Mouse (Mus musculus) lung, postnatal 25 days (tissue): ENCODE measurements around the gene Adamts4.

Experiments used
- DNase-seq: peaks from one replicate; pipeline ENCODE4 v3.0.0; 2022; ENCODE audit warnings: low spot score

Gene Adamts4

DNA sequence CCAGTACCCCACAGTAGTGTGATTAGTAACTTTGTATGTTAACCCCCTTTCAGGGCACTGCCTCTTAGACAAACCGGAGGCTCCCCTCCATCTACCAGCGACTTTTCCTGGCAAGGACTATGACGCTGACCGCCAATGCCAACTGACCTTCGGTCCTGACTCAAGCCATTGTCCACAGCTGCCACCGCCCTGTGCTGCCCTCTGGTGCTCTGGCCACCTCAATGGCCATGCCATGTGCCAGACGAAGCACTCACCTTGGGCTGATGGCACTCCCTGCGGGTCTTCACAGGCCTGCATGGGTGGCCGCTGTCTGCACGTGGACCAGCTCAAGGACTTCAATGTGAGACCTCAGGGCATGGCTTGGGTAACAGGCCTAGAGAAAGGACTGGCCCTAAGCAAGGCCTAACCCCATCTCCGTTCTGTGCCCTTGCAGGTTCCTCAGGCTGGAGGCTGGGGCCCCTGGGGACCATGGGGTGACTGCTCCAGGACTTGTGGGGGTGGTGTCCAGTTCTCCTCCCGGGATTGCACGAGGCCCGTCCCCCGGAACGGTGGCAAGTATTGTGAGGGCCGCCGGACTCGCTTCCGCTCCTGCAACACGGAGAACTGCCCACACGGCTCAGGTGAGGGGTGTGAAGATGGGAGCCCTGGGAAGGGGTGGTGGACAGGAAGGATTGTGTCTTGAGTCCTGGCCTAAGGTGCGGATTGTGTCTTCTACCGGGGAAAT, 6.0 kb downstream of the Adamts4 start:
- DNase-seq = no peak

DNA sequence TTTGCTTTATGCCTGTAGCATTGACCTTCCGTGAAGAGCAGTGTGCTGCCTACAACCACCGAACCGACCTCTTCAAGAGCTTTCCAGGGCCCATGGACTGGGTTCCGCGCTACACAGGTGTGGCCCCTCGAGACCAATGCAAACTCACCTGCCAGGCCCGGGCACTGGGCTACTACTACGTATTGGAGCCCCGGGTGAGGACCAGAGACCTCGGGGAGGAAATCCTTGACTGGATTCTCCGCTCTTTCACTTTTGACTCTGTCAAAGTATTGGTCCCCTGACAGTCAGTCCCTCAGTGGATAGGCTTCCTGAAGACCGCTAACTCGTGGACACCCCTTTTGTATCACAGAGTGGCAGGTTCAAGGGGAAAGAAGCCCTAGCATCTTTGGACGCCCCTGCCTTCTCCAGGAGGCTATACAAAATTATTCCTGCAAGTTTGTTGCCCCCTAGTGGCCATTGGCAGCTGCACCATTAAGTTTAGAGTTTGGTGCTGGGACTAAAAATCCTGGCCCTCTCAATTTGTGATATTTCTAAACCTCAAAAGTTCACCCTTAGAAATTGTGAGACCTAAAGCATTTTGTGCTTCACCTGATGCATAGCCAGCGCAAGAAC, 6.8 kb downstream of the Adamts4 start:
- DNase-seq = peak; percentile 69

DNA sequence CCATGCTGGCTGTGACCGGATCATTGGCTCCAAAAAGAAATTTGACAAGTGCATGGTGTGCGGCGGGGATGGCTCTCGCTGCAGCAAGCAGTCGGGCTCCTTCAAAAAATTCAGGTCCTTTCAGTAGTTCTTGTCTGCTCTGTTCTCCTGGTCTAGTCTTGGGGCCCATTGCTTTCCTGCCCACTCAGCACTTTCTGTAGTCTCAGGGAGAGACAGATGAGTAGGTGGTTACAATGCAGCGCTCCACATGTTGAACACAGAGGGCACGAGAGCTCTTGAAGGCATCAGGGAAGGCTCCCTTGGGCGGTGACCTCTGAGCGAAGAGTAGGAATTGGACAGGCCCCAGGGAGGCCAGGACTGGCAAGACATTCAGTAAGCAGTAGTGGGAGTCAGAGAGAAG, 7.6 kb downstream of the Adamts4 start:
- DNase-seq = no peak

DNA sequence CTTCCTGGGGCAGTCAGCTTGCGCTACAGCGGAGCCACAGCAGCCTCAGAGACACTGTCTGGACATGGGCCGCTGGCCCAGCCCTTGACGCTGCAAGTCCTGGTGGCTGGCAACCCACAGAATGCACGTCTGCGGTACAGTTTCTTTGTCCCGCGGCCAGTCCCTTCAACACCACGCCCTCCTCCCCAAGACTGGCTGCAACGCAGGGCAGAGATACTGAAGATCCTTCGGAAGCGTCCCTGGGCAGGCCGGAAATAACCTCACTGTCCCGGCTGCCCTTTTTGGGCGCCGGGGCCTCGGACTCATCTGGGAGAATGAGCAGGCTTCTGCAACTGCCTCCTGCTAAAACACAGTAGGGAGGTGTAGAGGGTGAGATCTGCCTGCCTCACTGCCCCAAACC, 8.7 kb downstream of the Adamts4 start:
- DNase-seq = no peak

DNA sequence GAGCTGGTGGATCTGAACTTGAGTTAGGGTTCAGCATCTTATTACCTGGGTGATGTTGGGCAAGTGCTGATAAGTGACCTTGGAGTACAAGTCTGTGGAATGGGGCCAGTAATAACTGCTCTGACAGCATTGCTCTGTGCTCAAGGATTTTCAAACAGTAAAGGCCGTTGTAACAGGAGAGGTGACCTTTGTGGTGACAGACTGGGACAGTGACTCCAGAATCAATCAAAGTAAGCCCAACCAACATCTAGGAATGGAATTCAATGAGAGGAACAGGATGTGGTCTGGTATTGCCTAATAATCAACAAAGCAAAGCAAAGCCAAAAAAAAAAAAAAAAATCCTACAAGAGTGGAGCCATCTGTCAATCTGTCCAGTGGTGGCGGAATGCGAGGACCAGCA, 10.1 kb downstream of the Adamts4 start:
- DNase-seq = no peak

DNA sequence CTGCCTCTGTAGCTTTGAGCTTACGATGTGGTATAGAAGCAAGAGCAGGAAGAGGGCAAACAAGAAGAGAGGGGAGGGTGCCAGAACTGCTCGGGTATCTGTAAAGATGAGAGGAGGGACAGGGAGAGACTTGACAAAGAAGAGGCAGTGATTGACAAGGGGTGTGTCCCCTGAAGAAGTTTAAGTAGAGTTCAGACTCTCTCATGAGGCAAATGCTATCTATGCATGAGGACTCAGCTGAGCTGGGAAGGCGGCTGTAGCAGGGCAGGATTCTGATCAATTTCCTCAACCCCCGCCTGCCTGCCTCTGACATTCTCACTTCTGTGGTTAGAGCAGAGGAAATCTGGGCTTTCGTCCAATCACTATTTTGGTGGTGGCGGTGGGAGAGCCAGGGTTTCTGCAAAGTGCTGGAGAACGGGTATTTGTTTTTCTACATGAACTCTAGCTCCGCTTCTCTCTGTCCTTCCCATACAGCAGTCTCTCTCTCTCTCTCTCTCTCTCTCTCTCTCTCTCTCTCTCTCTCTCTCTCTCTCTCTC, 12.4 kb downstream of the Adamts4 start:
- peak; percentile 59 for DNase-seq

DNA sequence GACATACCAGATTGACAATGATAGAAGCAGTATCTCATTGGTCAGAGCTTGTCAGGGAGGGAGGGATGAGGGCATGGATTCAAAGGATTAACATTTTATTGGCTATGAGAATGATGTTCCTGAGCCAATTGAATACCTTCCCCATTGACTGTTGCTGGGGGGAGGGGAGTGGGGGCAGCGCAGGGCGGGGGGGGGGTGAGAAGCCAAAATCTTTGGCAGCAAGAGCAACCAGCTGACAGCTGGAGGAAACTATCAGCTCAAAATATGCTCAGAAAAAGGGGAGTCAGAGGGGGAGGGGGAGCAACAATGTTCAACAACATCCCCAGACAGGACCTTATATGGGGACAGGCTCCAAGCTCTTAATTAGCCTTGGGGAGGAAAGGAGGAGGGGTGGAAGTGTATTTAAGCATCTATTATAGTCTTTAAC, 13.0 kb downstream of the Adamts4 start:
- peak; percentile 58 for DNase-seq

DNA sequence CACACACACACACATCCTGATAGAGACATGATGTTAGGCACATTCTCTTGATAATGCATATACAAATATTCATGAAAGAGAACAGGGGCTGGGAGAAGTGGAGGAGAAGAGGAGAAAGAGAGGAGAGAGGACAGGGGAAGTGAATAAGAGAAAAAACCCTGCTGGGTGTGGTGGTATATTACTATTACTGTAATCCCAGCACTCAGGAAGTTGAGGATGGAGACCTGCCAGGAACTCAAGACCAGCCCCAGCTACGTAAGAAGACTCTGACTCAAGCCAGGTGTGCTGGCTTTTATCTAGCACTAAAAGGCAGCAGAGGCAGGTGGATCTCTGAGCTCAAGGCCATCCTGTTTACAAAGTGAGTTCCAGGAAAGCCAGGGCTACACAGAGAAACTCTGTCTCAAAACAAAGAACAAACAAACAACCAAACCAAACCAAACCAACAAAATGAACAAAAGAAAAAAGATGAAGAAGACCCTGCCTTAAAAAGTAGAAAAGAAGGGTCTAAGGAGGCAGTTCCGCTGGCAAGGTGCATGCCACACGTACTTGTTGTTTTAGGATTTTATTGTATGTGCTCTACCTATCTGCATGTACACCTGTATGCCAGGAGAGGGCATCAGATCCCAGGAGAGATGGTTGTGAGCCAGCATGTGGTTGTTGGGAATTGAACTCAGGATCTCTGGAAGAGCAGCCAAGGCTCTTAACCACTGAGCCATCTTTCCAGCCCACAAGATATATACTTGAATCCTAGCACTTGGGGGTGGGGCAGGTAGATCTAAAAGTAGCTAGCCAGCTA, 13.6 kb downstream of the Adamts4 start:
- no peak for DNase-seq

DNA sequence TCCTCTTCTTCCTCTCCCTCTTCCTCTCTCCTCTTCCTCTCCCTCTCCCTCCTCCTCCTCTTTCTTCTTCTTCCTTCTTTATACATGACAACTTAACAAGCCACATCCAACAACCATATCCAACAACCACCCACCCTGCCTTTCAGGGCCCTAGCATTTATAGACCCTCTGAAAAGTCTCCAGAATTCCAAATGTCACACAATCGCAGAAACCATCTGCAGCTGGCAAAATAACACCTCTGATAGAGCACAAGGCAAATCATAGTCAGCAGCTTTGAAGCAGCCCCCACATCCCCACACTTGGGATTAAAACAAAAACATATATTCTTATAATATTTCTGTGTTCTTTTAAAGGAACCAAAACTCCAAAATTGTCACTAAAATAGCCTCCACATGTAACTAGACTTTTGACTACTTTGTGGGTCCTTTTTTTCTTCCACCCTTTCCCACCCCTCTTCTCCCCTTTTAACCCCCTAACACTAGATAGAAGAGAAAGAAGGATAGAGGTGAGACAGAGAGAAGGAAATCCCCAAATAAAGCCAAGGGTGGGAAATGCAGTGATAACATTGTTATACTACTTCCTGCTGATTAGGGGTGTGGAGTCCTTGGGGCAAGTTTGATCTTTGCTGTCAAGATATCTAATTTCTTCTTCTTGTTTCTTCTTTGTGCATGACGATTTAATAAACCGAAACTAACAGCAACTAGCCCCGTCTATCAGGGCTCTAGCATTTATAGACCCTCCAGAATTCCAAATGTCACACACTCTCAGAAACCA, 15.9 kb downstream of the Adamts4 start:
- DNase-seq = no peak

DNA sequence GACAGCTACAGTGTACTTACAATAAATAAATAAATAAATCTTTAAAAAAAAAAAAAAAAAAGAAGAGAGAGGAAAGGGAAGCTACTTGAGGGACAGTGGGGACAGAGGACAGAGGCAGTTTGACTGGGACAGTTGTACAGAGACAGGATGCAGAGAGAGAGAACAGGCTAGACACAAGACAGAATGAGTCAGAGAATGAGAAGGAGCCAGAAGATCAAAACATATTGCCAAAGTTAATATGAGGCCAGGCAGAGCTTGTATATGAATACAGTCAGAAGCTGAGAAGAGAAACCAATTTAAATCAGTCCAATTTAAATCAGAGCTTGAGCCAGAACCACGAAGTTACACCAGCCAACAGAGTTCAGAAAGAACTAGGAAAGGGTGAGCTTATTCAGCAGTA, 18.1 kb downstream of the Adamts4 start:
- no peak for DNase-seq

DNA sequence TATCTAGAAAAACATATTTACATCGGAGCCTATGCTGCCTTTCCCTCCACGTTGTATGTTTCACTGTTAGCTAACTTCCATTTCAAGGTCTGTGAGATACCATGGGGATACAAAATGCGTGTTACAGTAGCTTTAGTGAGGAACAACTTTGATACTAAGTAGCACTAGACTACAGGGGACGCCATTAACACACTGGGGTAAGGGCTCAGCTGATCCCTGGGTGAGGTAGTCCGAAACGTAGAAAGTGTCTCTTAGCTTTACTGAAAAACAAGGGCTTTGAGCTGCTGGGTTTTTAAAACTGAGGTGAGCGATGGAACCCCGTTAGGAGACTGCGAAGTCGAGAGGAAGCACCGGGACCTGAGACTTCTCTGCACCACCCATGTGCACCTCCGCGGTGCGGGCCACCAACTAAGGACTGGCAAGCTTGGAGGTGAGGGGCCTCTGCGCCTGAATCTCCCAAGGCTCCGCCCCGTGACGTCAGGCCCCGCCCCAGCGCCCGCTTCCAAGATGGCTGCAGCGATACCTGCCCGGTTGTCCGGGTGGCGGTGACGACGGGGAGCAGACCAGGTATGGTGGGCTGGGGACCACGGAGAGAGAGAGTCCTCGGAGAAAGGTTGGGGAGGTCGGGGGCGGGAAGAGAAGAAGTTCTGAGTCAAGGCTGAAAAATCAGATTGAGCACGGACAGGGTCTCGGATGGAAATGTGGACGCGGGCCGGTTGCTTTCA, 19.8 kb downstream of the Adamts4 start, which contains the start of gene B4galt3:
TSS of gene B4galt3 (plus strand) at position 481 of the 725 bp plus-strand sequence.
- peak; percentile 96 for DNase-seq

DNA sequence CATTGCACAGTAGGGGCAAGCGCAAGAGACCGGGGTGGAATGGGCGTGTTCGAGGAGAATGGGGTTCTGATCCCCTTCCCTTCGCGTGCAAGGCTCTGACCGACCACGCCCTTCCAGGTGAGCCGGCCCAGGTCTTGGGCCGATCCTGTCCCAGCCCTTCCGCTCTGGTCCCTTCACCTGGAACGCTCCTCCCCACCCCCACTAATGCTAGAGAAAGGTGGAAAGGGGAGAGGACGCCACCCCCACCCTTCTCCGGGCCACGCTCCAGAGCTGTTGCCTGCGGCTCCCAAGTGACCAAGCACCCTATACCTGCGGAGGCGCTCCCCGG, 20.3 kb downstream of the Adamts4 start:
- DNase-seq = peak; percentile 68

DNA sequence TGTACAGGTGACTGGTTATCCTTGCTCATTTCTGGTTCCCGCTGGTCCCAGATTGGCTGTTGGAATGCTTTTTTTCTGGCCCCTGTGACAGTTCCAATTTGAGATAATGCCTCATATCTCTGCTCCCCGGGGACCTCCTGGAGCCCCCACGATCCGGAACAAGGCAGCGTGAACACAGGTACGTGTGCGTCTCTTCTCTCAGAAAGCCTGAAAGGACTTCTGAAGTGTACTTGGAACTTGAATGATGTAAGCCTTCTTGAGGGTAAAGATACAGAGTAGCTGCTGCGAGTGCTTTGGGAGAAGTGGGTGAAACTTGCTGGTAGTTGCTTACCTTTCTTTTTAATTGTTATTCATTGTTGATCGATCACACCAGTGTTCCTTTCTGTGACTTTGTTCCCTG, 21.0 kb downstream of the Adamts4 start:
- peak; percentile 71 for DNase-seq

DNA sequence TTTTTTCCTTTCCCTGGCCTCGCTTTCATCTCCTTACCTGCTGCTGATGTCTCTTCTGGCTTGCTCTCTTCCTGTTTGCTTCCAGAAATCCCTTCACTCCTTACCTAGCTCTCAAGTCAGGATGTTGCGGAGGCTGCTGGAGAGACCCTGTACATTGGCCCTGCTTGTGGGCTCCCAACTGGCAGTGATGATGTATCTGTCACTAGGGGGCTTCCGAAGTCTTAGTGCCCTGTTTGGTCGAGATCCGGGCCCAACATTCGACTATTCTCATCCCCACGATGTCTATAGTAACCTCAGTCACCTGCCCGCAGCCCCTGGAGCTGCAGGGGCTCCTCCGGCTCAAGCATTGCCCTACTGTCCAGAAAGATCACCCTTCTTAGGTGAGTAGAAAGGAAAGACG, 21.4 kb downstream of the Adamts4 start:
- no peak for DNase-seq

DNA sequence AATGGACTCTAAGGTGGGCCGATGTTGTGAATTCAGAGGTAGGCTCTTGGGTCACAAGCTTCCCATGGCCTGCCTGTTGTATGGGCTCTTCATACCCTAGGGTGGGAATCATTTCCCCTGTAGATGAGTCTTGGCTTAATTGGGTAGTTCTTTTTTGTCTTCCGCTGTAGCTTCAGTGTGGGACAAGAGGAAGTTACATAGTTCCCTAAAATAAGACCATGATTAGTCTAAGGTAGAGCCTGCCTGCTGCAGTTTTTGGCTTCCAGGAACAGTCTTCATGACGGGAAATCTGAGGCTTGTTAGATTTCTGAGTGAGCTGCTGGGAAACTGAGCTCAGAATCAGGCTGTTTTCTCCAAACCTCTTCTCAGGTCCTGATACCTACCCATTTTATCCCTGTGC, 21.9 kb downstream of the Adamts4 start:
- DNase-seq = no peak

DNA sequence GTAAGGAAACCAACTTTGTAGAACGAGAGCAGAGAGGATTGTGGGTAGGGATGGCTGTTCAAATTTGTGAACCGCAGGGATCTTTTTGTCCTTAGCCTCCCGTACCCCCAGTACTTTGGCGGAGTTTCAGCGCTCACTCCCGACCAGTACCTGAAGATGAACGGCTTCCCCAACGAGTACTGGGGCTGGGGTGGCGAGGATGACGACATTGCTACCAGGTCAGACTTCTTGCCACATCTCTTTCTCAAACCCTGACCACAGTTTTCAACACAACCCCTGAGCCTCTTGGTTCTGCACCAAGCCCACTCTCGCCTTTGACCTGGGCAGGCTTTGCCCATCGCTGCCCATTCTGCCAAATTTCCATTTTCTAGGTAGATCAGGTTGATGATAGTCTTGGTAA, 23.9 kb downstream of the Adamts4 start:
- DNase-seq = no peak

DNA sequence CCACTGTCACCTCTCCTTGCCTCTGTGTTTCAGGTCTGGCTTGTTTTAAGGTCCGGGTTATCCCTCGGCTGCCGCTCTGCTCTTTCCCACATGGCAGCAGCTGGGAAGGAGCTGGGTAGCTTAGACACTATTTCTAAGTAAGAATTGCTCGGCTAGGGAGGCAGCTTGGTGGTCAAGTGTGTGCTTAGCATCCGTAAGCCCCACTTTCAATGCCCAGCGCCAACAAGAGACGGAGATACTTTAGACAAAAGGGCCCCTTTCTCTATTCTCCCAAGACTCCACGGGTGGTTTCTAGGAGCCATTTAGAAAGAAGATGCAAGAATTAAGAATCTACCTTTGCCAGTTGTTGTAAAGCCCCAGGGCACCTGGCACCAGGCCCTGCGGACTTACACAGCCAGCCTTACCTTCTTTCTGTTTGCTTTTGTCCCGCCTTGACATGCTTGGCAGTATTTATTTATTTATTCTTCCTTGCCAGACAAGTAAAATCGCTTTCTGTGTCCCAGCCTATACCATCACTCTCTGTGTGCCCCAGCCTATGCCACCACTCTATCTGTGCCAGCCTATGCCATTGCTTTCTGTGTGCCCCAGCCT, 25.0 kb downstream of the Adamts4 start:
- DNase-seq = no peak

DNA sequence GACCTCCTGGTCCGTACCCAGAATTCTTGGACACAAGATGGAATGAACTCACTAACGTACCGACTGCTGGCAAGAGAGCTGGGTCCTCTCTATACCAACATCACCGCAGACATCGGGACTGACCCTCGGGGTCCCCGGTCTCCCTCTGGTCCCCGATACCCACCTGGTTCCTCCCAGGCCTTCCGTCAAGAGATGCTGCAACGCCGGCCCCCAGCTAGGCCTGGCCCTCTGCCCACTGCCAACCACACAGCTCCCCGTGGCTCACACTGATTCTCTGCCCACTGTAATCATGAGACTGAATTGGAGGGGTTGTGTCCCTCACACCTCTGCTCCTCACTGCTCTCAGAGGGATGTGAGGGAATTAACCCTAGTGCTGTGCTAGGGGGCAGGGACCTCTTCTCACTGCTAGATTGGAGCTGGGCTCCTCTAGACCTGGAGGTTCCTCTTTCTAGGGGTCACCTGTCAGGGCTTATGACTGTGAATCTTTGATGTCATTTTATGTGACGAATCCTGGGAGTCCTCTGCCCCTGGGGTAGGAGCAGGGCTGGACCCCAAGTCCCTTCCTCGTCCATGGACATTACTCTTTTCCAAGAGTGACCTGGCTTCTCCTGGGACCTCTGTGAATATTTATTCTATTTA, 26.0 kb downstream of the Adamts4 start:
- no peak for DNase-seq

DNA sequence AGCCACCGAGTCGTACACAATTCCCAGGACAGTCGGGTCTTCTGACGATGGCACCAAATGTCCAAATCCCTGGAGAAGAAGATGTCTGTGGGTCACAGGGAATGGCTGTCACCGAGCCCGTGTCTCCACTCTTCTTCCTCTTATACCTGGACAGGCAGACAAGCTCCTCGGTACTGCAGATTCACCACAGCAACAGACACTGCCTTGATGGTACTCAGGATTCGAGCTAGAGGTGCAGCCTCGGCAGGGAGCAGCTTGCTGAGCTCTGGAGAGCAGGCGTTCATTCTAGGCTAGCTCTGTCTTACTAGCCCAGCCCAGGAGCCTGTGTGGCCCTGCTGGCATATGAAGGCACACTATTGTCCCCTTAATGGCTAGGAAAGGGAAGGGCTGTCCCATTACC, 27.5 kb downstream of the Adamts4 start:
- no peak for DNase-seq

DNA sequence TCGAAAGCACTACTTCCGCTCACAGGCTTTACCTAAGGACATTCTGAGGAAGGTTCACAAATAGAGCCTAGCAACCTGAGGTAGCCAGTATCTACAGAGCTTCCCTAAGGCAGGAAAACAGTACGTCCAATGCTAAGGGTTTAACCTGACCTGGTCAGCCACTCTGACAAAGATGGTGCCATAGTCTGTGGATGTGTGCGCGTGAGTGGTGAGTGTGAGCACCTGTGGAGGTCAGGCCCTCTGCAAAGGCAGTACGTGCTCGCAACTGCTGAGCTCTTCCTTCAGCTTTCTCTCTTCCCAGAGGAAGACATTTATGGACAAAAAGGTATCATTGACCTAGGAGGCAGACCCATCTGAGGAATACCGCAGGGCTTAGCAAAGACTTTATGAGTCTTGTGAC, 28.2 kb downstream of the Adamts4 start:
- no peak for DNase-seq
